ENCODE assay signal across 9 mouse cellular contexts in genomic region chr5:64876086-64876830, GRCm38 (mm10). TPM values are rescaled to one million over a fixed set of nuclear protein-coding genes. Genes with fewer than 3 reads are reported as not detected.
A peak's percentile ranks its signal among the peaks of the same experiment; 100 is the strongest.
DNase-seq lines count a peak whose midpoint lies in the region; ATAC-seq lines count a peak whose summit lies in the region.
"Had no signal": no experiment of that assay in that cellular context is flagged by ENCODE, and none has a peak within 500 bp of the region (broad histone marks: within the 10 kb centered on the region; RNA-seq: fewer than 3 reads in every experiment).

No protein-coding gene starts in this region.

- intact Hi-C loops in heart, postnatal 36 days (cut with DNase I) = no loop called here

- no peak for DNase-seq in heart, postnatal 36 days
- peak; percentile 44 for DNase-seq in 3134 (ENCODE audit: extremely low read depth, insufficient read length, low spot score)
- DNase-seq in hindbrain, embryonic 14.5 days (ENCODE audit: low spot score) = peak; percentile 33
- DNase-seq in cerebellum, postnatal 36 days = no peak
- DNase-seq in spleen, postnatal 4 days (ENCODE audit: low spot score in 2 of 2) = no peak

- 70% methylated on average over 12 of the region's 12 CpGs for WGBS in heart, embryonic 12.5 days
- 57% methylated on average over 12 of the region's 12 CpGs for WGBS in embryonic facial prominence, embryonic 15.5 days
- 75% methylated on average over 12 of the region's 12 CpGs for WGBS in hindbrain, embryonic 14.5 days

- no peak for ATAC-seq in heart, embryonic 12.5 days (ENCODE audit: insufficient number of reproducible peaks, low FRiP score)
- ATAC-seq in embryonic facial prominence, embryonic 15.5 days (ENCODE audit: insufficient number of reproducible peaks, low FRiP score, low TSS enrichment, low read depth) = peak; percentile 18; the same call in 1 of the 2 replicates
- no peak for ATAC-seq in hindbrain, embryonic 14.5 days (ENCODE audit: low FRiP score)
- ATAC-seq in megakaryocyte progenitor cell, adult 5-6 weeks (replicated peaks; ENCODE audit: poor library complexity) = no peak

- H3K4me3 ChIP-seq in heart, embryonic 12.5 days = no peak overlapping the region
- no peak overlapping the region for H3K4me3 ChIP-seq in embryonic facial prominence, embryonic 15.5 days (replicated peaks)
- no peak overlapping the region for H3K4me3 ChIP-seq in hindbrain, embryonic 14.5 days (replicated peaks; ENCODE audit: low read length)

- H3K27me3 ChIP-seq in heart, embryonic 12.5 days (replicated peaks) = no peaks in the 10 kb centered on the region
- no peaks in the 10 kb centered on the region for H3K27me3 ChIP-seq in embryonic facial prominence, embryonic 15.5 days
- no peaks in the 10 kb centered on the region for H3K27me3 ChIP-seq in hindbrain, embryonic 14.5 days (ENCODE audit: control insufficient read depth, insufficient read depth, low read length)
- H3K27me3 ChIP-seq: CH12.LX had no signal

- no peak overlapping the region for H3K4me2 ChIP-seq in heart, embryonic 12.5 days
- no peak overlapping the region for H3K4me2 ChIP-seq in embryonic facial prominence, embryonic 15.5 days (replicated peaks)
- H3K4me2 ChIP-seq in hindbrain, embryonic 14.5 days (replicated peaks) = no peak overlapping the region

- H3K9me3 ChIP-seq in heart, embryonic 12.5 days (replicated peaks) = peaks cover 3% of the 10 kb centered on the region; the same call in 1 of the 2 replicates
- no peaks in the 10 kb centered on the region for H3K9me3 ChIP-seq in embryonic facial prominence, embryonic 15.5 days (replicated peaks)
- H3K9me3 ChIP-seq in hindbrain, embryonic 14.5 days (ENCODE audit: control insufficient read depth, low read length) = no peaks in the 10 kb centered on the region

- H3K27ac ChIP-seq in heart, embryonic 12.5 days (ENCODE audit: poor library complexity, severe bottlenecking) = peak overlapping the region; percentile 82
- peak overlapping the region; percentile 93 for H3K27ac ChIP-seq in embryonic facial prominence, embryonic 15.5 days (replicated peaks)
- no peak overlapping the region for H3K27ac ChIP-seq in hindbrain, embryonic 14.5 days

- peaks cover 33% of the 10 kb centered on the region for H3K4me1 ChIP-seq in heart, embryonic 12.5 days (replicated peaks)
- peaks cover 36% of the 10 kb centered on the region for H3K4me1 ChIP-seq in embryonic facial prominence, embryonic 15.5 days
- peaks cover 18% of the 10 kb centered on the region; the same call in 1 of the 2 replicates for H3K4me1 ChIP-seq in hindbrain, embryonic 14.5 days (replicated peaks; ENCODE audit: control insufficient read depth, insufficient read depth, low read length)

- H3K36me3 ChIP-seq in heart, embryonic 12.5 days = no peaks in the 10 kb centered on the region
- H3K36me3 ChIP-seq in embryonic facial prominence, embryonic 15.5 days = no peaks in the 10 kb centered on the region
- H3K36me3 ChIP-seq in hindbrain, embryonic 14.5 days (replicated peaks; ENCODE audit: control insufficient read depth, insufficient read depth) = no peaks in the 10 kb centered on the region

- no peak overlapping the region for H3K9ac ChIP-seq in heart, embryonic 12.5 days
- H3K9ac ChIP-seq in embryonic facial prominence, embryonic 15.5 days = no peak overlapping the region
- no peak overlapping the region for H3K9ac ChIP-seq in hindbrain, embryonic 14.5 days

RNA-seq across cellular contexts. Expression of gene Tlr1, which starts 57.1 kb away (rescaled TPM):
- polyA plus RNA-seq in heart, embryonic 12.5 days (2016; fragmentation: Nextera tagmentation; extraction: Ambion mirVana) = 0.21 and 0.47 TPM in 2 replicates
- under 1 TPM; 0.39 to 0.68 TPM for total RNA-seq in heart, postnatal 36 days (2021)
- 1.3 and 1.7 TPM in 2 replicates for polyA plus RNA-seq in embryonic facial prominence, embryonic 15.5 days (2015; fragmentation: Nextera tagmentation; extraction: Ambion mirVana)
- 0.46 and 0.61 TPM in 2 replicates for polyA plus RNA-seq in hindbrain, embryonic 14.5 days (2014; fragmentation: Nextera tagmentation; extraction: Ambion mirVana)
- total RNA-seq in megakaryocyte progenitor cell, adult 5-6 weeks (2015) = 7.3 and 7.5 TPM in 2 replicates
- total RNA-seq in megakaryocyte progenitor cell, adult 5-6 weeks (2017) = 2.6 and 3.8 TPM in 2 replicates

Comparison
In these comparisons a context has a peak if more than half of its experiments do, and no peak if none do; other contexts are left out.
1. DNase-seq: peak in 3134 (single experiment) and hindbrain, embryonic 14.5 days (single experiment); none in heart, postnatal 36 days (0 of 2), cerebellum, postnatal 36 days (0 of 2) and spleen, postnatal 4 days (0 of 2).